Mouse (Mus musculus) limb, embryonic 15.5 days (tissue): ENCODE data around the gene Chd8. TPM values are rescaled to one million over a fixed set of nuclear protein-coding genes. Genes with fewer than 3 reads are reported as not detected.

ENCODE experiments used
- polyA plus RNA-seq: library from polyadenylated mRNA; unstranded; fragments of >200 nt; fragmentation: Nextera tagmentation; extraction: Ambion mirVana; gene quantifications from 2 replicates; pipeline ENCODE4 v1.2.1, GENCODE M21; 2015

Gene Chd8
- polyA plus RNA-seq, 1 experiment from 2014 or later = 31.9 TPM

Other genes with a start within 250 kb of the Chd8 start
- 0.29 and 0.37 TPM in 2 replicates for gene Tmem253, start 242.1 kb downstream of the Chd8 start, polyA plus RNA-seq
- 26.7 and 27.5 TPM in 2 replicates for gene Zfp219, start 237.0 kb downstream of the Chd8 start, polyA plus RNA-seq
- gene Olfr221, start 215.3 kb downstream of the Chd8 start, polyA plus RNA-seq = not detected in 2 replicates
- gene Hnrnpc, start 153.8 kb downstream of the Chd8 start, polyA plus RNA-seq = 520 and 558 TPM in 2 replicates
- gene Rpgrip1, start 147.1 kb downstream of the Chd8 start, polyA plus RNA-seq = 55.9 and 59.3 TPM in 2 replicates
- 47.4 and 51.4 TPM in 2 replicates for gene Supt16, start 60.4 kb downstream of the Chd8 start, polyA plus RNA-seq
- 41.8 and 45.8 TPM in 2 replicates for gene Tox4, start 21.4 kb upstream of the Chd8 start, polyA plus RNA-seq
- 24.0 and 25.0 TPM in 2 replicates for gene Rab2b, start 21.8 kb upstream of the Chd8 start, polyA plus RNA-seq
- 36.6 and 41.6 TPM in 2 replicates for gene Mettl3, start 47.3 kb upstream of the Chd8 start, polyA plus RNA-seq
- gene Sall2, start 71.0 kb upstream of the Chd8 start, polyA plus RNA-seq = 13.3 and 15.2 TPM in 2 replicates
- not detected in 2 replicates for gene Olfr1513, start 98.6 kb upstream of the Chd8 start, polyA plus RNA-seq
- not detected in 2 replicates for gene Olfr1512, start 121.4 kb upstream of the Chd8 start, polyA plus RNA-seq
- gene Olfr1511, start 139.6 kb upstream of the Chd8 start, polyA plus RNA-seq = not detected in 2 replicates
- not detected in 2 replicates for gene Olfr1510, start 156.6 kb upstream of the Chd8 start, polyA plus RNA-seq
- not detected in 2 replicates for gene Olfr1509, start 185.2 kb upstream of the Chd8 start, polyA plus RNA-seq
- gene Olfr1508, start 209.7 kb upstream of the Chd8 start, polyA plus RNA-seq = not detected in 2 replicates
- gene Olfr1507, start 238.0 kb upstream of the Chd8 start, polyA plus RNA-seq = 0.37 TPM in 1 of 2 replicates, not detected in the other